Mouse (Mus musculus): ENCODE measurements around the gene Arhgap32. TPM values are rescaled to one million over a fixed set of nuclear protein-coding genes. Genes with fewer than 3 reads are reported as not detected.

The Arhgap32 gene
- polyA plus RNA-seq, 1 experiment from 2014 or later: 4.1 TPM

DNA sequence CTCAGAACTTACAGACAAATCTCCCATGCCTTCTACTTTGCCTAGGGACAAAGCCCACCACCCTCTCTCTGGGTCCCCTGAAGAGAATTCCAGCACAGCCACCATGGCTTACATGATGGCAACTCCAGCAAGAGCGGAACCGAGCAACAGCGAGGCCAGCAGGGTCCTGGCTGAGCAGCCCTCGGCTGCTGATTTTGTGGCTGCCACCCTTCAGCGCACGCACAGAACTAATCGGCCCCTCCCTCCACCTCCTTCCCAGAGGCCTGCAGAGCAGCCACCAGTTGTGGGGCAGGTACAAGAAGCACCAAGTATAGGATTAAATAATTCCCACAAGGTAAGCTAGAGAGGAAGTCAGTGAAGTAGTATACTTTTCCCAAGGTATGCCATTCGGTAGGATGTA is 141.4 kb downstream of the Arhgap32 start:
- ATAC-seq (ENCODE audit: insufficient number of reproducible peaks, insufficient read depth, low FRiP score, low read depth): no peak
- Histone ChIP-seq H3K36me3 (ENCODE audit: control insufficient read depth, insufficient read depth, low read length) (peaks cover 78% of the 10 kb centered on the region), H3K9me3 (ENCODE audit: control insufficient read depth, low read length) (no peaks in the 10 kb centered on the region), H3K27me3 (ENCODE audit: control insufficient read depth, insufficient read depth, low read length) (no peaks in the 10 kb centered on the region), H3K4me2 (ENCODE audit: low read length) (no peak overlapping the region), H3K27ac (replicated peaks in 1 of 2; ENCODE audit: control insufficient read depth in 1 of 2, insufficient read depth in 1 of 2, low read depth in 2 of 2, low read length in 2 of 2) (peak overlapping the region in 1 of 2 experiments; percentile 10; a peak in 2 of 4 replicates), H3K9ac (ENCODE audit: low read length) (no peak overlapping the region), H3K4me1 (ENCODE audit: control insufficient read depth in 2 of 2, insufficient read depth in 2 of 2, low read length in 2 of 2) (peaks cover 2 to 14% of the 10 kb centered on the region in 2 experiments; a peak in 3 of 4 replicates), H3K4me3 (ENCODE audit: control insufficient read depth in 1 of 2, insufficient read depth in 1 of 2, low read depth in 1 of 2, low read length in 2 of 2) (no peak overlapping the region)
- 74% methylated on average over 8 of the region's 8 CpGs for WGBS

DNA sequence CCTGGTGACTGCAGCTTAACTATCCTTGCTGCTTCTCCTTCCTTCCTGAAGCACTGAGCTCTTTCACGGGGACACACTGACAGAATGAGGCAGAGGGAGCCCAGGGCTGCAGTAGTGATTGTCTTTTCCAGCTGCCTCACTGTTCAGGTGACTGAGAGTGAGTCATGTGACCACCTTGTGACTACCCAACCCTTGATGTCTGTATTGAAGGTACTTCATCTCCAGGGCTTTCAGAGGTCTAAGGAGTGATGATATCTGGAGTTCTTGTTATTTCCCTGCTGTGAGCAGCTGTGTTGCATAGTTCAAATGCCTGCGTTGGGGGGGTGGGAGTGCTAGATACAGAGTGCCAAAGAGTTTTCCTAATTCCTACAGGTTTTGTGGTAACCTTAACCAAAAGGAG is 141.9 kb downstream of the Arhgap32 start:
- Histone ChIP-seq H3K36me3 (ENCODE audit: control insufficient read depth, insufficient read depth, low read length) (peaks cover 77% of the 10 kb centered on the region), H3K4me1 (ENCODE audit: control insufficient read depth in 2 of 2, insufficient read depth in 2 of 2, low read length in 2 of 2) (peaks cover 2 to 14% of the 10 kb centered on the region in 2 experiments; a peak in 3 of 4 replicates), H3K9ac (ENCODE audit: low read length) (no peak overlapping the region), H3K9me3 (ENCODE audit: control insufficient read depth, low read length) (no peaks in the 10 kb centered on the region), H3K27ac (replicated peaks in 1 of 2; ENCODE audit: control insufficient read depth in 1 of 2, insufficient read depth in 1 of 2, low read depth in 2 of 2, low read length in 2 of 2) (peak overlapping the region in 1 of 2 experiments; percentile 10; a peak in 2 of 4 replicates), H3K4me2 (ENCODE audit: low read length) (no peak overlapping the region), H3K27me3 (ENCODE audit: control insufficient read depth, insufficient read depth, low read length) (no peaks in the 10 kb centered on the region), H3K4me3 (ENCODE audit: control insufficient read depth in 1 of 2, insufficient read depth in 1 of 2, low read depth in 1 of 2, low read length in 2 of 2) (no peak overlapping the region)
- 0 out of 2 replicates have a peak, but pooled peaks have one; percentile 26 for ATAC-seq (ENCODE audit: insufficient number of reproducible peaks, insufficient read depth, low FRiP score, low read depth)
- WGBS: 37% methylated on average over 2 of the region's 2 CpGs

DNA sequence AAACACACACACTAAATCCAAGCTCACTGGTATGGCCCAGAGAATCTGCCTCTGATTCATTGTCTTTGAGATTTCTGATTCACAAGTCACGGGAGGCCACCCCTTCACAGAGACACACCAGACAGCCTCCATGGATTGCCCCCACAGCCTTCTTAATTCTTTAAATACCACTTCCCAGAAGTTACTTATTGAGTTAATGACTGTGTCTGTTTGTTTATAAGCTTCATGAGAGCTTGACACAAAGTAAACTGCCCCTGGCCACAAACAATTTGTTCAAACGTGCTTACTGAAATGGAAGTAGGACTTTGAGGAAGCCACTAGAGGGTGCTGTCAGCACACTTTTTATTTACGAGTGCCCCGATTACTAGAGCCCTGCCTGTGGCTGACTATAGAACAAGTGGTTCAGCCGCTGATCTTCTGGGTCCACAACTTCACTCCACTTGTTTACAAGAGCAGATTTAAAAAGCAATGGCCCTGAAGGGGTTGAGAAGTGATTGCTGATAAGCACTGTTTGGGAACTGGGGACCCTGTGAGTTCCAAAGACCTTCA is 156.0 kb downstream of the Arhgap32 start:
- H3K9me3 ChIP-seq (ENCODE audit: control insufficient read depth, low read length): 0 out of 2 replicates have a peak, but pooled peaks cover 2% of the 10 kb centered on the region
- no peaks in the 10 kb centered on the region for H3K27me3 ChIP-seq (ENCODE audit: control insufficient read depth, insufficient read depth, low read length)
- no peak overlapping the region for H3K4me3 ChIP-seq (ENCODE audit: control insufficient read depth in 1 of 2, insufficient read depth in 1 of 2, low read depth in 1 of 2, low read length in 2 of 2)
- no peak overlapping the region for H3K9ac ChIP-seq (ENCODE audit: low read length)
- no peaks in the 10 kb centered on the region for H3K4me1 ChIP-seq (ENCODE audit: control insufficient read depth in 2 of 2, insufficient read depth in 2 of 2, low read length in 2 of 2)
- H3K36me3 ChIP-seq (ENCODE audit: control insufficient read depth, insufficient read depth, low read length): no peaks in the 10 kb centered on the region
- no peak for ATAC-seq (ENCODE audit: insufficient number of reproducible peaks, insufficient read depth, low FRiP score, low read depth)
- no peak overlapping the region for H3K27ac ChIP-seq (replicated peaks in 1 of 2; ENCODE audit: control insufficient read depth in 1 of 2, insufficient read depth in 1 of 2, low read depth in 2 of 2, low read length in 2 of 2)
- no peak overlapping the region for H3K4me2 ChIP-seq (ENCODE audit: low read length)
- 19% methylated on average over 5 of the region's 5 CpGs for WGBS

DNA sequence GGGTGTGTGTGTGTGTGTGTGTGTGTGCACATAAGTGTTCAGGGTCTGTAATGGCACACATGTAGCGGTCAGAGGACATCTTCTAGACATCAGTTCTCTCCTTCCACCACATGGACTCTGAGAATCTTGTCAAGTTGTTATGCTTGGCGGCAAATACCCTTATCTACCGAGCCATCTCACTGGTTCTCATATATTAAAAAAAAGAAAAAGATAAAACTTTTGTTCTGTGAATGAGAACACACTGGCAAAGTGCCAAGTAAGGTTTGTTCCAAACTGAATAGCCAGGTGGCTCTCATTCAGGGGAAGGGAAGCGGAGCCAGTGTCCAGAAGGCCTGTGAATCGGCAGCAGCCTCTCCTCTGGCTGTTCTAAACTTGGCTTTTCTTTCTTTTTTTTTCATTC is 162.1 kb downstream of the Arhgap32 start:
- Histone ChIP-seq H3K4me3 (ENCODE audit: control insufficient read depth in 1 of 2, insufficient read depth in 1 of 2, low read depth in 1 of 2, low read length in 2 of 2) (no peak overlapping the region), H3K9ac (ENCODE audit: low read length) (no peak overlapping the region)
- no peak for ATAC-seq (ENCODE audit: insufficient number of reproducible peaks, insufficient read depth, low FRiP score, low read depth)

DNA sequence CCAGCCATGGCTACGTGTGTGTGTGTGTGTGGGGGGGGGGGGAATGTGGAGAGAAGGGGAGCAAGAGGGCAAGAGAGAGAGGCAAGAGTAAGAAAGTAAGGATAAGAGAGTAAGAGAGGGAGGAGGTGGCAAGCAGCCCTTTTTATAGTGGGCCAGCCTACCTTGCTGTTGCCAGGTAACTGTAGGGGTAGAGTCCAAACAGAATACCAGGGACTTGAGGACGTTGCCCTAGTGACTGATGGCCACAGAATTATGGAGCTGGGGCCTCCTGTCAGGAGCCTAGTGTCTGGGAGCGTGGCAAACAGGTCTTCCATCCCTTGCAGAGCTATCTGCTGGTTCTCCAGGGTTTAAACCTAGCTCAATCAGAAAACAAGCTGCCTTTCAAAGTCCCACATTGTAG is 163.9 kb downstream of the Arhgap32 start:
- no peak overlapping the region for H3K27ac ChIP-seq (replicated peaks in 1 of 2; ENCODE audit: control insufficient read depth in 1 of 2, insufficient read depth in 1 of 2, low read depth in 2 of 2, low read length in 2 of 2)
- no peak for ATAC-seq (ENCODE audit: insufficient number of reproducible peaks, insufficient read depth, low FRiP score, low read depth)
- no peaks in the 10 kb centered on the region for H3K27me3 ChIP-seq (ENCODE audit: control insufficient read depth, insufficient read depth, low read length)
- H3K4me1 ChIP-seq (ENCODE audit: control insufficient read depth in 2 of 2, insufficient read depth in 2 of 2, low read length in 2 of 2): peaks cover 0 to 3% of the 10 kb centered on the region in 2 experiments; a peak in 1 of 4 replicates
- no peak overlapping the region for H3K4me2 ChIP-seq (ENCODE audit: low read length)
- no peaks in the 10 kb centered on the region for H3K36me3 ChIP-seq (ENCODE audit: control insufficient read depth, insufficient read depth, low read length)
- no peaks in the 10 kb centered on the region for H3K9me3 ChIP-seq (ENCODE audit: control insufficient read depth, low read length)
- H3K9ac ChIP-seq (ENCODE audit: low read length): no peak overlapping the region
- 60% methylated on average over 3 of the region's 3 CpGs for WGBS
- no peak overlapping the region for H3K4me3 ChIP-seq (ENCODE audit: control insufficient read depth in 1 of 2, insufficient read depth in 1 of 2, low read depth in 1 of 2, low read length in 2 of 2)

More for the DNA sequence above, 162.1 kb downstream of the Arhgap32 start:
- peaks cover 0 to 3% of the 10 kb centered on the region in 2 experiments; a peak in 1 of 4 replicates for H3K4me1 ChIP-seq (ENCODE audit: control insufficient read depth in 2 of 2, insufficient read depth in 2 of 2, low read length in 2 of 2)
- H3K36me3 ChIP-seq (ENCODE audit: control insufficient read depth, insufficient read depth, low read length): no peaks in the 10 kb centered on the region
- H3K27ac ChIP-seq (replicated peaks in 1 of 2; ENCODE audit: control insufficient read depth in 1 of 2, insufficient read depth in 1 of 2, low read depth in 2 of 2, low read length in 2 of 2): no peak overlapping the region
- no peaks in the 10 kb centered on the region for H3K27me3 ChIP-seq (ENCODE audit: control insufficient read depth, insufficient read depth, low read length)
- no peak overlapping the region for H3K4me2 ChIP-seq (ENCODE audit: low read length)
- 0 out of 2 replicates have a peak, but pooled peaks cover 2% of the 10 kb centered on the region for H3K9me3 ChIP-seq (ENCODE audit: control insufficient read depth, low read length)
- 95% methylated on average over 5 of the region's 5 CpGs for WGBS

DNA sequence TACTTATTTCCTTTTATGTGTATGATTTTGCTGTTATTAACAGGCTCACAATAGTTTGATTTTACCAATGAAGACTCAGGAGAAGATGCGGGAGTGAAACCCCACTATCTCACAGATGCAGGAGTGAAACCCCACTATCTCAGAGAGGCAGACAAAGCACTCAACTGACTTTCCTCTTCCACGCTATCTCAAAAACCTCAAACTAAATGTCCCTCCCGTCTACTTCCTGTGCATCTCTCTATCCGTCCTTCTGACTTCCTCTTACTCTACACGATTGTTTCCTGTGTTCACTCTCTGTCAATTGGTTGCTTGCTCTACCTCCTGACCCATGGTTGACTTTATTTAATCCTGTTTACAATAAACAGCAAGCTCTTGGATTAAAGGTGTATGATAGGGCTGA is 164.5 kb downstream of the Arhgap32 start:
- no peak overlapping the region for H3K27ac ChIP-seq (replicated peaks in 1 of 2; ENCODE audit: control insufficient read depth in 1 of 2, insufficient read depth in 1 of 2, low read depth in 2 of 2, low read length in 2 of 2)
- H3K9me3 ChIP-seq (ENCODE audit: control insufficient read depth, low read length): no peaks in the 10 kb centered on the region
- no peak overlapping the region for H3K4me3 ChIP-seq (ENCODE audit: control insufficient read depth in 1 of 2, insufficient read depth in 1 of 2, low read depth in 1 of 2, low read length in 2 of 2)
- no peak overlapping the region for H3K4me2 ChIP-seq (ENCODE audit: low read length)
- no peak for ATAC-seq (ENCODE audit: insufficient number of reproducible peaks, insufficient read depth, low FRiP score, low read depth)
- WGBS: 56% methylated on average over 5 of the region's 5 CpGs
- H3K27me3 ChIP-seq (ENCODE audit: control insufficient read depth, insufficient read depth, low read length): no peaks in the 10 kb centered on the region
- H3K9ac ChIP-seq (ENCODE audit: low read length): no peak overlapping the region
- H3K4me1 ChIP-seq (ENCODE audit: control insufficient read depth in 2 of 2, insufficient read depth in 2 of 2, low read length in 2 of 2): peaks cover 0 to 3% of the 10 kb centered on the region in 2 experiments; a peak in 1 of 4 replicates
- H3K36me3 ChIP-seq (ENCODE audit: control insufficient read depth, insufficient read depth, low read length): no peaks in the 10 kb centered on the region

DNA sequence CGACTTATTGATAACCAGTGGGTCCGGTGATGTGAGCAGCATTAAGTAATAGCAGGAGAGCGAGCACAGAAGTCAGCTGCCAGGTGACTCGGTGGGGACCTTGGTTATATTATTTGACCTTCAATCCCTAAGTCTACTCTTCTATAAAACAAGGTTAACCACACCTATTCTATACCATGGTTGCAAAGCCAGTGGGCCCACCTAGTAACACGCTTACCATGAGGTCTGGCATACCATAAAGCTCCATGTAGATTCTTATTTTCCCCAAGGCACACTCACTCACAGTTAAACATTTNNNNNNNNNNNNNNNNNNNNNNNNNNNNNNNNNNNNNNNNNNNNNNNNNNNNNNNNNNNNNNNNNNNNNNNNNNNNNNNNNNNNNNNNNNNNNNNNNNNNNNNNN is 167.7 kb downstream of the Arhgap32 start:
- H3K4me1 ChIP-seq (ENCODE audit: control insufficient read depth in 2 of 2, insufficient read depth in 2 of 2, low read length in 2 of 2): peaks cover 0 to 3% of the 10 kb centered on the region in 2 experiments; a peak in 1 of 4 replicates
- H3K4me3 ChIP-seq (ENCODE audit: control insufficient read depth in 1 of 2, insufficient read depth in 1 of 2, low read depth in 1 of 2, low read length in 2 of 2): no peak overlapping the region
- no peaks in the 10 kb centered on the region for H3K27me3 ChIP-seq (ENCODE audit: control insufficient read depth, insufficient read depth, low read length)
- WGBS: 89% methylated on average over 5 of the region's 5 CpGs
- no peak overlapping the region for H3K27ac ChIP-seq (replicated peaks in 1 of 2; ENCODE audit: control insufficient read depth in 1 of 2, insufficient read depth in 1 of 2, low read depth in 2 of 2, low read length in 2 of 2)
- H3K9ac ChIP-seq (ENCODE audit: low read length): no peak overlapping the region
- H3K4me2 ChIP-seq (ENCODE audit: low read length): no peak overlapping the region
- ATAC-seq (ENCODE audit: insufficient number of reproducible peaks, insufficient read depth, low FRiP score, low read depth): no peak
- no peaks in the 10 kb centered on the region for H3K9me3 ChIP-seq (ENCODE audit: control insufficient read depth, low read length)
- no peaks in the 10 kb centered on the region for H3K36me3 ChIP-seq (ENCODE audit: control insufficient read depth, insufficient read depth, low read length)

DNA sequence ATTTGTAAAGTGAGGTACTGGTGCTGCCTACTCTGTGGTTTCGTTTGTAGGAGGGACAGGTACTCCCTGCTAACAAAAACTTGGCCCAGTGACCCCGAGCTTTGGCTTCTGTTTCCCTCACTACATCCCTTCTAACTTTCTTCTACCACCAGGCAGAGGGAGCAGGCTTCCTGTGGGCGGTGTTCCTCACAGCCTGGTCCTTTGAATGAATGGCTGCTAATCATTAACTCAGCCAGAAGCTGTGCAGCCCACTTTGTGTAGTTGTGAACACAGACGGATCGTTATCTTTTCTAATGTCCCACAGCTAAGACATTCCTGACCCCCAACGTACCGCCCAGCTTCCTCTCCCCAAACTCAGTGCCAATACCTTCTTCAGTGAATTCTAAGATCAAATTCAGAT is 175.7 kb downstream of the Arhgap32 start:
- H3K27ac ChIP-seq (replicated peaks in 1 of 2; ENCODE audit: control insufficient read depth in 1 of 2, insufficient read depth in 1 of 2, low read depth in 2 of 2, low read length in 2 of 2): no peak overlapping the region
- WGBS: 50% methylated on average over 7 of the region's 7 CpGs
- no peak overlapping the region for H3K4me3 ChIP-seq (ENCODE audit: control insufficient read depth in 1 of 2, insufficient read depth in 1 of 2, low read depth in 1 of 2, low read length in 2 of 2)
- H3K4me1 ChIP-seq (ENCODE audit: control insufficient read depth in 2 of 2, insufficient read depth in 2 of 2, low read length in 2 of 2): peaks cover 6 to 9% of the 10 kb centered on the region in 2 experiments
- no peaks in the 10 kb centered on the region for H3K36me3 ChIP-seq (ENCODE audit: control insufficient read depth, insufficient read depth, low read length)
- no peak overlapping the region for H3K9ac ChIP-seq (ENCODE audit: low read length)
- no peaks in the 10 kb centered on the region for H3K27me3 ChIP-seq (ENCODE audit: control insufficient read depth, insufficient read depth, low read length)
- H3K4me2 ChIP-seq (ENCODE audit: low read length): no peak overlapping the region
- H3K9me3 ChIP-seq (ENCODE audit: control insufficient read depth, low read length): no peaks in the 10 kb centered on the region
- ATAC-seq (ENCODE audit: insufficient number of reproducible peaks, insufficient read depth, low FRiP score, low read depth): no peak
